Mouse (Mus musculus): ENCODE measurements at regions not wholly inside any gene's neighbourhood (a gene's known extent, or its start where the extent isn't known, plus 50 kb on each side); places are given as distances from the start of the nearest gene placed in this dataset.

GRCm38 (mm10) chr14:102878572-102878971 is 103.9 kb downstream of the Kctd12 start:
- Histone ChIP-seq H3K4me2 (no peak overlapping the region), H3K4me3 (replicated peaks) (no peak overlapping the region), H3K36me3 (no peaks in the 10 kb centered on the region), H3K27me3 (replicated peaks) (no peaks in the 10 kb centered on the region), H3K27ac (replicated peaks) (no peak overlapping the region), H3K9me3 (replicated peaks) (no peaks in the 10 kb centered on the region), H3K9ac (replicated peaks) (no peak overlapping the region), H3K4me1 (0 out of 2 replicates have a peak, but pooled peaks cover 3% of the 10 kb centered on the region)
- WGBS = 77% methylated on average over 6 of the region's 6 CpGs
- no peak for ATAC-seq (ENCODE audit: low FRiP score)

- H3K4me1 ChIP-seq = no peaks in the 10 kb centered on the region
- no peaks in the 10 kb centered on the region for H3K9me3 ChIP-seq (replicated peaks)
- no peak overlapping the region for H3K4me3 ChIP-seq (replicated peaks)
- H3K4me2 ChIP-seq = no peak overlapping the region
- no peak overlapping the region for H3K9ac ChIP-seq (replicated peaks)
- no peaks in the 10 kb centered on the region for H3K27me3 ChIP-seq (replicated peaks)
- no peaks in the 10 kb centered on the region for H3K36me3 ChIP-seq
- 81% methylated on average over 1 of the region's 1 CpGs for WGBS
- no peak overlapping the region for H3K27ac ChIP-seq (replicated peaks)
- no peak for ATAC-seq (ENCODE audit: low FRiP score)
Measured at GRCm38 (mm10) chr14:102868160-102868559, 114.3 kb downstream of the Kctd12 start.

GRCm38 (mm10) chr14:102867697-102868096 is 114.7 kb downstream of the Kctd12 start:
- Histone ChIP-seq H3K4me2 (no peak overlapping the region), H3K36me3 (no peaks in the 10 kb centered on the region), H3K4me1 (no peaks in the 10 kb centered on the region), H3K9ac (replicated peaks) (no peak overlapping the region), H3K27me3 (replicated peaks) (no peaks in the 10 kb centered on the region), H3K4me3 (replicated peaks) (no peak overlapping the region), H3K27ac (replicated peaks) (no peak overlapping the region), H3K9me3 (replicated peaks) (no peaks in the 10 kb centered on the region)
- 82% methylated on average over 2 of the region's 2 CpGs for WGBS
- ATAC-seq (ENCODE audit: low FRiP score) = no peak

- ATAC-seq (ENCODE audit: low FRiP score) = no peak
- Histone ChIP-seq H3K4me1 (no peaks in the 10 kb centered on the region), H3K27me3 (replicated peaks) (no peaks in the 10 kb centered on the region), H3K9ac (replicated peaks) (no peak overlapping the region), H3K4me2 (no peak overlapping the region), H3K36me3 (no peaks in the 10 kb centered on the region), H3K9me3 (replicated peaks) (no peaks in the 10 kb centered on the region), H3K27ac (replicated peaks) (no peak overlapping the region), H3K4me3 (replicated peaks) (no peak overlapping the region)
- WGBS = 76% methylated on average over 1 of the region's 1 CpGs
Measured at GRCm38 (mm10) chr14:102866511-102866910, 115.9 kb downstream of the Kctd12 start.

- WGBS = 94% methylated on average over 1 of the region's 1 CpGs
- ATAC-seq (ENCODE audit: low FRiP score) = no peak
- Histone ChIP-seq H3K27ac (replicated peaks) (no peak overlapping the region), H3K4me2 (no peak overlapping the region), H3K9ac (replicated peaks) (no peak overlapping the region), H3K36me3 (no peaks in the 10 kb centered on the region), H3K9me3 (replicated peaks) (no peaks in the 10 kb centered on the region), H3K4me3 (replicated peaks) (no peak overlapping the region), H3K27me3 (replicated peaks) (no peaks in the 10 kb centered on the region), H3K4me1 (no peaks in the 10 kb centered on the region)
Measured at GRCm38 (mm10) chr14:102861694-102862093, 120.7 kb downstream of the Kctd12 start.

- 69% methylated on average over 4 of the region's 4 CpGs for WGBS
- Histone ChIP-seq H3K4me3 (replicated peaks) (no peak overlapping the region), H3K4me1 (peaks cover 11% of the 10 kb centered on the region), H3K4me2 (no peak overlapping the region), H3K9ac (replicated peaks) (no peak overlapping the region), H3K27me3 (replicated peaks) (no peaks in the 10 kb centered on the region), H3K27ac (replicated peaks) (no peak overlapping the region), H3K36me3 (no peaks in the 10 kb centered on the region), H3K9me3 (replicated peaks) (no peaks in the 10 kb centered on the region)
- no peak for ATAC-seq (ENCODE audit: low FRiP score)
Measured at GRCm38 (mm10) chr14:102859361-102859871, 123.0 kb downstream of the Kctd12 start.

- no peaks in the 10 kb centered on the region for H3K9me3 ChIP-seq (replicated peaks)
- H3K27me3 ChIP-seq (replicated peaks) = no peaks in the 10 kb centered on the region
- H3K9ac ChIP-seq (replicated peaks) = no peak overlapping the region
- H3K4me2 ChIP-seq = peak overlapping the region; percentile 3; the same call in 1 of the 2 replicates
- H3K36me3 ChIP-seq = no peaks in the 10 kb centered on the region
- 0 out of 2 replicates have a peak overlapping the region, but pooled peaks have one; percentile 18 for H3K27ac ChIP-seq (replicated peaks)
- 28% methylated on average over 7 of the region's 7 CpGs for WGBS
- no peak overlapping the region for H3K4me3 ChIP-seq (replicated peaks)
- peak; percentile 61; the same call in 1 of the 2 replicates for ATAC-seq (ENCODE audit: low FRiP score)
- H3K4me1 ChIP-seq = peaks cover 16% of the 10 kb centered on the region
Measured at GRCm38 (mm10) chr14:102855264-102855840, 127.1 kb downstream of the Kctd12 start.

GRCm38 (mm10) chr14:102843700-102844099 is 138.7 kb downstream of the Kctd12 start:
- H3K27ac ChIP-seq (replicated peaks) = no peak overlapping the region
- H3K9me3 ChIP-seq (replicated peaks) = no peaks in the 10 kb centered on the region
- H3K27me3 ChIP-seq (replicated peaks) = no peaks in the 10 kb centered on the region
- ATAC-seq (ENCODE audit: low FRiP score) = no peak
- WGBS = 76% methylated on average over 3 of the region's 3 CpGs
- H3K4me2 ChIP-seq = no peak overlapping the region
- H3K4me1 ChIP-seq = no peaks in the 10 kb centered on the region
- H3K4me3 ChIP-seq (replicated peaks) = no peak overlapping the region
- H3K36me3 ChIP-seq = no peaks in the 10 kb centered on the region
- no peak overlapping the region for H3K9ac ChIP-seq (replicated peaks)

GRCm38 (mm10) chr14:102837602-102838001 is 144.8 kb downstream of the Kctd12 start:
- no peak overlapping the region for H3K9ac ChIP-seq (replicated peaks)
- no peaks in the 10 kb centered on the region for H3K36me3 ChIP-seq
- H3K9me3 ChIP-seq (replicated peaks) = no peaks in the 10 kb centered on the region
- no peak overlapping the region for H3K27ac ChIP-seq (replicated peaks)
- WGBS = 59% methylated on average over 1 of the region's 1 CpGs
- no peaks in the 10 kb centered on the region for H3K27me3 ChIP-seq (replicated peaks)
- ATAC-seq (ENCODE audit: low FRiP score) = no peak
- H3K4me1 ChIP-seq = no peaks in the 10 kb centered on the region
- H3K4me2 ChIP-seq = no peak overlapping the region
- H3K4me3 ChIP-seq (replicated peaks) = no peak overlapping the region

- no peak overlapping the region for H3K27ac ChIP-seq (replicated peaks)
- WGBS = 83% methylated on average over 11 of the region's 11 CpGs
- no peak overlapping the region for H3K9ac ChIP-seq (replicated peaks)
- no peak overlapping the region for H3K4me3 ChIP-seq (replicated peaks)
- H3K27me3 ChIP-seq (replicated peaks) = no peaks in the 10 kb centered on the region
- no peaks in the 10 kb centered on the region for H3K4me1 ChIP-seq
- ATAC-seq (ENCODE audit: low FRiP score) = no peak
- no peak overlapping the region for H3K4me2 ChIP-seq
- no peaks in the 10 kb centered on the region for H3K36me3 ChIP-seq
- no peaks in the 10 kb centered on the region for H3K9me3 ChIP-seq (replicated peaks)
Measured at GRCm38 (mm10) chr14:102835118-102835769, 147.2 kb downstream of the Kctd12 start.

GRCm38 (mm10) chr14:102828442-102828841 is 154.0 kb downstream of the Kctd12 start:
- Histone ChIP-seq H3K27ac (replicated peaks) (no peak overlapping the region), H3K4me3 (replicated peaks) (no peak overlapping the region), H3K9ac (replicated peaks) (no peak overlapping the region), H3K36me3 (no peaks in the 10 kb centered on the region), H3K9me3 (replicated peaks) (no peaks in the 10 kb centered on the region), H3K27me3 (replicated peaks) (no peaks in the 10 kb centered on the region), H3K4me1 (no peaks in the 10 kb centered on the region), H3K4me2 (no peak overlapping the region)
- WGBS = 84% methylated on average over 3 of the region's 3 CpGs
- ATAC-seq (ENCODE audit: low FRiP score) = no peak

GRCm38 (mm10) chr14:102827756-102828384 is 154.6 kb downstream of the Kctd12 start:
- no peak overlapping the region for H3K4me2 ChIP-seq
- H3K4me1 ChIP-seq = no peaks in the 10 kb centered on the region
- H3K36me3 ChIP-seq = no peaks in the 10 kb centered on the region
- no peaks in the 10 kb centered on the region for H3K9me3 ChIP-seq (replicated peaks)
- H3K4me3 ChIP-seq (replicated peaks) = no peak overlapping the region
- no peaks in the 10 kb centered on the region for H3K27me3 ChIP-seq (replicated peaks)
- ATAC-seq (ENCODE audit: low FRiP score) = no peak
- H3K9ac ChIP-seq (replicated peaks) = no peak overlapping the region
- 82% methylated on average over 7 of the region's 7 CpGs for WGBS
- no peak overlapping the region for H3K27ac ChIP-seq (replicated peaks)
